Mouse (Mus musculus) adrenal gland, postnatal 10 days (tissue): ENCODE measurements at regions not wholly inside any gene's neighbourhood (a gene's known extent, or its start where the extent isn't known, plus 50 kb on each side); places are given as distances from the start of the nearest gene placed in this dataset.
"Not testable (repeated sequence)": the region's sequence is repeated elsewhere in the genome, so short reads cannot be mapped to it uniquely, and the experiment has no call there.

Experiments used
- DNase-seq: peaks from one replicate; pipeline ENCODE4 v3.0.0; 2021; ENCODE audit warnings: mixed read lengths

DNA sequence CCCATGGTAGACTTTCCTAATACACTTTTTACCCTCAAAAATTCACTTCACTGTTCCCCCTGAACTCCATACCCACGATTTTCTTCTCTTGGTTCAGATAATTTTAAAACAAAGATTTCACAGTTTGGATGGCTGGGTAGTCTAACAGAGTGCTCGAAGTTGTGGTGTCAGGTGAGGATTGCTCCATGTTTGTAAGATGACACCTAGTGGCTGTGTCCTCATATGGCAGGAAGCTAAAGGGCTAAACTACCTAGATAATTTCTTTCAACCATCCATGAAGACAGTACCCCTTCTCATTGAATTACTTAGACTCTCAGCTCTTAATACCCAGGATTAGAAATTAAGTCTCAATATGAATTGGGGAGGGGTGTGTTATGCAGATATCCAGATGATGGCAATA lies 708.9 kb upstream of the Cypt1 start:
- DNase-seq: peak; percentile 0

DNA sequence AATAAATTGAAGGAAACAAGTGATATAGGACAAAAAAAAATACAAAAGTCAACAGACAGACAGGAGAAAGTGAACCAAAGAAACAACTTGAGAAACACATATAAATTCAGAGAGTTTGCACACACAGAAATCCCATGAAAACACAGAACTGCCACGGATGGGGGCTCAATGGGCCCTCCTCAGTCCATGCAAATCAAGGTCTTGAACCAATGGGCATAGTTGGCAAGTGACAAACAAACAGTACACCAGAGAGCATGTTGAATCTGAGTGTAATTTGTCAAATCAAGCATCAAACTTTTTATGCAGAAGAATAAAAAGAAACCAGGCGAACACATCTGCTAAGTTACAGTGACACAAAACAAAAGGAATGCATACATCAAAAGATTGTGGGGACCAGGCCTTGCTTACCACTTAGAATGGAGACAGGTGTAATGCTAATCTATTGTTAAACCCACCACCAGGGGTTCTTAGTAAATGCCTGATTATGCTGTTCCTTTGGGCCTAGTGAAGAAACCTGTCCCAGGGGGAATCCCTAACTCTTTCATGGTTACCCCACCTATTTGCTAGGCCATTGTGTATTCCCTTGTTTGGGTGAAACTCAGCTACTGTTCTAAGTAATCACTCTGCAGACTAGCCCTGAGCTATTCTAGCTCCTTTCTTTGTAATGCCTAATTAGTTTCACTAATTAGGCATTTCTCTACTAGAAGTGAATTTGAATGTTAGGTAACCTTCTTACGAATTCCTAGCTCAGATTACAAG lies 676.4 kb upstream of the Cypt1 start:
- DNase-seq: not testable (repeated sequence)
